Mouse (Mus musculus): Measurements from ENCODE around the gene 0610030E20Rik.

GRCm38 (mm10) chr6:72378510-72379234 lies 31.6 kb downstream of the 0610030E20Rik start:
- TF ChIP-seq CTCF (IDR thresholded peaks at IDR 0.05; ENCODE audit: control insufficient read depth, insufficient read depth, low read length) = no peak
- no peak for TF ChIP-seq POLR2A (IDR thresholded peaks at IDR 0.05; ENCODE audit: borderline replicate concordance, control insufficient read depth, low read depth, low read length)
